Mouse (Mus musculus): Measurements from ENCODE around the gene Fbxl16. TPM values are rescaled to one million over a fixed set of nuclear protein-coding genes. Genes with fewer than 3 reads are reported as not detected.

Fbxl16 gene
- polyA plus RNA-seq, 1 experiment from 2014 or later, result 0.43 TPM

- DNase-seq (ENCODE audit: low spot score) (no peak), ATAC-seq (no peak)
- no peaks in the 10 kb centered on the region for H3K36me3 ChIP-seq (ENCODE audit: insufficient read depth, low read length)
- no peak overlapping the region for H3K27ac ChIP-seq (ENCODE audit: low read length)
- no peaks in the 10 kb centered on the region for H3K27me3 ChIP-seq (replicated peaks; ENCODE audit: insufficient read depth, low read length)
- 70% methylated on average over 13 of the region's 13 CpGs for WGBS
- H3K4me3 ChIP-seq (ENCODE audit: low read depth, low read length), result no peak overlapping the region
- H3K9ac ChIP-seq (replicated peaks; ENCODE audit: low read depth), result no peak overlapping the region
- H3K4me2 ChIP-seq (replicated peaks; ENCODE audit: low read depth, low read length), result no peak overlapping the region
- no peaks in the 10 kb centered on the region for H3K9me3 ChIP-seq (ENCODE audit: low read length)
- no peak for TF ChIP-seq CTCF (IDR thresholded peaks at IDR 0.05)
- TF ChIP-seq EP300 (IDR thresholded peaks at IDR 0.05), result no peak
- peaks cover 9% of the 10 kb centered on the region; the same call in 1 of the 2 replicates for H3K4me1 ChIP-seq (ENCODE audit: insufficient read depth, low read depth, low read length)
Observed at GRCm38 (mm10) chr17:25794197-25794596, 14.7 kb upstream of the Fbxl16 start.

GRCm38 (mm10) chr17:25794998-25795397 lies 13.9 kb upstream of the Fbxl16 start:
- Histone ChIP-seq H3K4me2 (replicated peaks; ENCODE audit: low read depth, low read length) (no peak overlapping the region), H3K4me3 (ENCODE audit: low read depth, low read length) (no peak overlapping the region), H3K27ac (ENCODE audit: low read length) (no peak overlapping the region), H3K9ac (replicated peaks; ENCODE audit: low read depth) (no peak overlapping the region), H3K9me3 (ENCODE audit: low read length) (no peaks in the 10 kb centered on the region), H3K27me3 (replicated peaks; ENCODE audit: insufficient read depth, low read length) (no peaks in the 10 kb centered on the region), H3K4me1 (ENCODE audit: insufficient read depth, low read depth, low read length) (peaks cover 9% of the 10 kb centered on the region; the same call in 1 of the 2 replicates), H3K36me3 (ENCODE audit: insufficient read depth, low read length) (no peaks in the 10 kb centered on the region)
- DNase-seq (ENCODE audit: low spot score) (no peak), ATAC-seq (no peak)
- WGBS, result 80% methylated on average over 17 of the region's 17 CpGs
- TF ChIP-seq EP300 (IDR thresholded peaks at IDR 0.05) (no peak), CTCF (IDR thresholded peaks at IDR 0.05) (no peak)

- peak within 1 kb of the TSS; percentile 87 for H3K4me2 ChIP-seq (replicated peaks; ENCODE audit: low read depth, low read length)
- H3K27me3 ChIP-seq (replicated peaks; ENCODE audit: insufficient read depth, low read length), result no peaks in the 10 kb centered on the region
- peak within 1 kb of the TSS; percentile 75 for H3K4me3 ChIP-seq (ENCODE audit: low read depth, low read length)
- no peaks in the 10 kb centered on the region for H3K9me3 ChIP-seq (ENCODE audit: low read length)
- no peak within 1 kb of the TSS for H3K27ac ChIP-seq (ENCODE audit: low read length)
- H3K9ac ChIP-seq (replicated peaks; ENCODE audit: low read depth), result peak within 1 kb of the TSS; percentile 48
- TF ChIP-seq EP300 (IDR thresholded peaks at IDR 0.05), result no peak
- TF ChIP-seq CTCF (IDR thresholded peaks at IDR 0.05), result no peak
- no peak for ATAC-seq
- H3K36me3 ChIP-seq (ENCODE audit: insufficient read depth, low read length), result no peaks in the 10 kb centered on the region
- WGBS, result 24% methylated on average over 6 of the region's 6 CpGs
- peak; percentile 32 for DNase-seq (ENCODE audit: low spot score)
- H3K4me1 ChIP-seq (ENCODE audit: insufficient read depth, low read depth, low read length), result peaks cover 9% of the 10 kb centered on the region; the same call in 1 of the 2 replicates
Observed at GRCm38 (mm10) chr17:25795609-25796092, 13.2 kb upstream of the Fbxl16 start, which contains the start of gene AC134908.4. AC134908.4 (minus strand) TSS chr17:25795659.

GRCm38 (mm10) chr17:25796211-25796771 lies 12.6 kb upstream of the Fbxl16 start:
- Histone ChIP-seq H3K4me3 (ENCODE audit: low read depth, low read length) (peak overlapping the region; percentile 75), H3K9ac (replicated peaks; ENCODE audit: low read depth) (peak overlapping the region; percentile 48), H3K4me1 (ENCODE audit: insufficient read depth, low read depth, low read length) (peaks cover 9% of the 10 kb centered on the region; the same call in 1 of the 2 replicates), H3K27ac (ENCODE audit: low read length) (no peak overlapping the region), H3K9me3 (ENCODE audit: low read length) (no peaks in the 10 kb centered on the region), H3K36me3 (ENCODE audit: insufficient read depth, low read length) (no peaks in the 10 kb centered on the region), H3K27me3 (replicated peaks; ENCODE audit: insufficient read depth, low read length) (no peaks in the 10 kb centered on the region), H3K4me2 (replicated peaks; ENCODE audit: low read depth, low read length) (peak overlapping the region; percentile 87)
- no peak for TF ChIP-seq EP300 (IDR thresholded peaks at IDR 0.05)
- TF ChIP-seq CTCF (IDR thresholded peaks at IDR 0.05), result no peak
- no peak for DNase-seq (ENCODE audit: low spot score)
- WGBS, result 3% methylated on average over 37 of the region's 37 CpGs
- ATAC-seq, result 0 out of 2 replicates have a peak, but pooled peaks have one; percentile 0

GRCm38 (mm10) chr17:25796951-25797369 lies 11.9 kb upstream of the Fbxl16 start, which contains the start of gene Metrn:
Metrn (minus strand) TSS chr17:25797136.
- TF ChIP-seq EP300 (IDR thresholded peaks at IDR 0.05) (no peak), CTCF (IDR thresholded peaks at IDR 0.05) (no peak)
- Histone ChIP-seq H3K4me2 (replicated peaks; ENCODE audit: low read depth, low read length) (peak within 1 kb of the TSS; percentile 87), H3K9ac (replicated peaks; ENCODE audit: low read depth) (peak within 1 kb of the TSS; percentile 48), H3K4me1 (ENCODE audit: insufficient read depth, low read depth, low read length) (peaks cover 9% of the 10 kb centered on the region; the same call in 1 of the 2 replicates), H3K27me3 (replicated peaks; ENCODE audit: insufficient read depth, low read length) (no peaks in the 10 kb centered on the region), H3K36me3 (ENCODE audit: insufficient read depth, low read length) (no peaks in the 10 kb centered on the region), H3K4me3 (ENCODE audit: low read depth, low read length) (peak within 1 kb of the TSS; percentile 75), H3K9me3 (ENCODE audit: low read length) (no peaks in the 10 kb centered on the region), H3K27ac (ENCODE audit: low read length) (no peak within 1 kb of the TSS)
- ATAC-seq, result peak; percentile 76
- peak; percentile 89 for DNase-seq (ENCODE audit: low spot score)
- WGBS, result under 1% methylated on average over 25 of the region's 35 CpGs

- TF ChIP-seq CTCF (IDR thresholded peaks at IDR 0.05) (peak; percentile 91), EP300 (IDR thresholded peaks at IDR 0.05) (no peak)
- Histone ChIP-seq H3K27ac (ENCODE audit: low read length) (no peak overlapping the region), H3K4me1 (ENCODE audit: insufficient read depth, low read depth, low read length) (peaks cover 3% of the 10 kb centered on the region; the same call in 1 of the 2 replicates), H3K4me3 (ENCODE audit: low read depth, low read length) (no peak overlapping the region), H3K9me3 (ENCODE audit: low read length) (no peaks in the 10 kb centered on the region), H3K9ac (replicated peaks; ENCODE audit: low read depth) (no peak overlapping the region), H3K4me2 (replicated peaks; ENCODE audit: low read depth, low read length) (no peak overlapping the region), H3K36me3 (ENCODE audit: insufficient read depth, low read length) (no peaks in the 10 kb centered on the region), H3K27me3 (replicated peaks; ENCODE audit: insufficient read depth, low read length) (no peaks in the 10 kb centered on the region)
- peak; percentile 79 for DNase-seq (ENCODE audit: low spot score)
- WGBS, result 8% methylated on average over 6 of the region's 6 CpGs
- peak; percentile 63 for ATAC-seq
Observed at GRCm38 (mm10) chr17:25801029-25801428, 7.9 kb upstream of the Fbxl16 start.

Data from lung, postnatal 0 days (tissue).